In the genomic region with DNA sequence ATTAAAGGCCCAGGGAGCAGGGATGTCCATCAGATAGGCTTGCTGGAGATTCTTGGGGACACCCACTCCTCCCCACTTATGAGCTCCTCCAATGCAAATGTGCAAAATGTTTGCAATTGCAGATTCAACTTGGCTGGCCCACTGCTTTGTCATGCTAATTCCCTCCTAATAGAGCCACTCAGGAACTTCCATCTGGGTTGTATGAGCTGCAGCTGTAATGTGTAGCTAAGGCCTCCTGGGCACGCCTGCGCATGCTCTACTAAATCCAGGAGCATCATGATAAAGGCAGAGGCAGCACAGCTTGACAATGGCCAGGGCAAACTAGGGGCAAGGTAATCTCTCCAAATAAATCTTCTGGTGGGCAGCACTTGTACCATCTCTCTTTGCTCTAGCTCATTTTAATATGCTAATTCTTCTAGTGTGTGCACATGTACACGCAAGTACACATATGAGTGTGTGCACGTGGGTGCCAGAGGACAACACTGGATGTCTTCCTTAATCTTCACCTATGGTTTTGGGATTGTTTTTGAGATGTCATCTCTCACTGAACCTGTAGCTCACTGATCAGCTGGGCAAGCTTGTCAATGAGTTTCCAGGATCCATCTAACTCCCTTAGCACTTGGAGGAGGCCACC, we compare ENCODE assay signal across 12 mouse cellular contexts.
DNase-seq lines count a peak whose midpoint lies in the region; ATAC-seq and TF ChIP-seq lines count a peak whose summit lies in the region.
"Had no signal": no experiment of that assay in that cellular context is flagged by ENCODE, and none has a peak within 500 bp of the region (broad histone marks: within the 10 kb centered on the region; RNA-seq: fewer than 3 reads in every experiment).

No protein-coding gene starts in this region.

- H3K4me3 ChIP-seq in heart, postnatal 0 days (ENCODE audit: low read depth, low read length): no peak overlapping the region
- H3K4me3 ChIP-seq in heart, embryonic 12.5 days: no peak overlapping the region
- H3K4me3 ChIP-seq in brown adipose tissue, adult 24 weeks (ENCODE audit: insufficient read depth, low read depth, low read length): no peak overlapping the region
- H3K4me3 ChIP-seq in hindbrain, embryonic 10.5 days: no peak overlapping the region
- no peak overlapping the region for H3K4me3 ChIP-seq in midbrain, embryonic 14.5 days (replicated peaks; ENCODE audit: low read depth, low read length)
- H3K4me3 ChIP-seq: liver, embryonic 12.5 days had no signal

- 0 out of 2 replicates have a peak overlapping the region, but pooled peaks have one; percentile 2 for H3K27ac ChIP-seq in heart, postnatal 0 days (ENCODE audit: low read depth)
- H3K27ac ChIP-seq in heart, embryonic 12.5 days (ENCODE audit: poor library complexity, severe bottlenecking): no peak overlapping the region
- H3K27ac ChIP-seq in brown adipose tissue, adult 24 weeks (replicated peaks; ENCODE audit: low read depth, low read length): peak overlapping the region; percentile 71; the same call in 1 of the 2 replicates
- peak overlapping the region; percentile 69 for H3K27ac ChIP-seq in hindbrain, embryonic 10.5 days
- H3K27ac ChIP-seq in midbrain, embryonic 14.5 days (replicated peaks; ENCODE audit: low read depth, low read length): peak overlapping the region; percentile 37; the same call in 1 of the 2 replicates
- H3K27ac ChIP-seq: liver, embryonic 12.5 days; macrophage; stomach, postnatal 0 days had no signal

- H3K9ac ChIP-seq in heart, postnatal 0 days (replicated peaks; ENCODE audit: low read depth, low read length): no peak overlapping the region
- H3K9ac ChIP-seq in heart, embryonic 12.5 days: no peak overlapping the region
- no peak overlapping the region for H3K9ac ChIP-seq in midbrain, embryonic 14.5 days (replicated peaks; ENCODE audit: low read length)
- H3K9ac ChIP-seq: liver, embryonic 12.5 days had no signal

- TF ChIP-seq EP300 in heart, postnatal 0 days (IDR thresholded peaks at IDR 0.05; ENCODE audit: low read depth): no peak

- H3K36me3 ChIP-seq in heart, postnatal 0 days (replicated peaks; ENCODE audit: control insufficient read depth, insufficient read depth, low read length): no peaks in the 10 kb centered on the region
- no peaks in the 10 kb centered on the region for H3K36me3 ChIP-seq in heart, embryonic 12.5 days
- H3K36me3 ChIP-seq in hindbrain, embryonic 10.5 days: peaks cover 11% of the 10 kb centered on the region; the same call in 1 of the 2 replicates
- no peaks in the 10 kb centered on the region for H3K36me3 ChIP-seq in midbrain, embryonic 14.5 days (ENCODE audit: control insufficient read depth, insufficient read depth, low read length)
- H3K36me3 ChIP-seq: liver, embryonic 12.5 days had no signal

- no peak for DNase-seq in heart, postnatal 0 days (ENCODE audit: low spot score)
- DNase-seq in hindbrain, embryonic 10.5 days (ENCODE audit: low spot score): no peak
- peak; percentile 60 for DNase-seq in midbrain, embryonic 14.5 days
- DNase-seq in layer of hippocampus, postnatal 36 days: no peak
- no peak for DNase-seq in adrenal gland, adult 2 months
- DNase-seq: adrenal gland, adult 8-10 months had no signal

- H3K27me3 ChIP-seq in heart, postnatal 0 days (ENCODE audit: control insufficient read depth, insufficient read depth, low read length): no peaks in the 10 kb centered on the region
- H3K27me3 ChIP-seq in heart, embryonic 12.5 days (replicated peaks): no peaks in the 10 kb centered on the region
- H3K27me3 ChIP-seq in hindbrain, embryonic 10.5 days (ENCODE audit: insufficient read depth, poor library complexity, severe bottlenecking): no peaks in the 10 kb centered on the region
- no peaks in the 10 kb centered on the region for H3K27me3 ChIP-seq in midbrain, embryonic 14.5 days (ENCODE audit: control insufficient read depth, insufficient read depth, low read length)
- H3K27me3 ChIP-seq: liver, embryonic 12.5 days had no signal

- H3K9me3 ChIP-seq in heart, postnatal 0 days (replicated peaks; ENCODE audit: control insufficient read depth, low read length): no peaks in the 10 kb centered on the region
- H3K9me3 ChIP-seq in heart, embryonic 12.5 days (replicated peaks): no peaks in the 10 kb centered on the region
- H3K9me3 ChIP-seq in hindbrain, embryonic 10.5 days: no peaks in the 10 kb centered on the region
- no peaks in the 10 kb centered on the region for H3K9me3 ChIP-seq in midbrain, embryonic 14.5 days (ENCODE audit: control insufficient read depth, low read length)
- H3K9me3 ChIP-seq: liver, embryonic 12.5 days had no signal

- no peak overlapping the region for H3K4me2 ChIP-seq in heart, postnatal 0 days (ENCODE audit: low read depth, low read length)
- no peak overlapping the region for H3K4me2 ChIP-seq in heart, embryonic 12.5 days
- H3K4me2 ChIP-seq in midbrain, embryonic 14.5 days (ENCODE audit: low read length): no peak overlapping the region
- H3K4me2 ChIP-seq: liver, embryonic 12.5 days had no signal

- WGBS in heart, postnatal 0 days: 88% methylated on average over 4 of the region's 4 CpGs
- WGBS in heart, embryonic 12.5 days: 83% methylated on average over 4 of the region's 4 CpGs
- WGBS in hindbrain, embryonic 10.5 days: 81% methylated on average over 4 of the region's 4 CpGs
- 50% methylated on average over 4 of the region's 4 CpGs for whole genome bisulfite sequencing in midbrain, embryonic 14.5 days

- no peak for TF ChIP-seq CTCF in heart, postnatal 0 days (IDR thresholded peaks at IDR 0.05; ENCODE audit: low read depth)

- ATAC-seq in heart, postnatal 0 days (ENCODE audit: insufficient read depth, low read depth): no peak
- no peak for ATAC-seq in heart, embryonic 12.5 days (ENCODE audit: insufficient number of reproducible peaks, low FRiP score)
- peak; percentile 72 for ATAC-seq in midbrain, embryonic 14.5 days (ENCODE audit: low FRiP score, low TSS enrichment)
- no peak for ATAC-seq in inflammation-experienced regulatory T-cells, adult 6 months
- ATAC-seq: liver, embryonic 12.5 days had no signal

- H3K4me1 ChIP-seq in heart, postnatal 0 days (ENCODE audit: control insufficient read depth, insufficient read depth): no peaks in the 10 kb centered on the region
- peaks cover 10% of the 10 kb centered on the region for H3K4me1 ChIP-seq in heart, embryonic 12.5 days (replicated peaks)
- peaks cover 5% of the 10 kb centered on the region; the same call in 1 of the 2 replicates for H3K4me1 ChIP-seq in brown adipose tissue, adult 24 weeks (ENCODE audit: control insufficient read depth, insufficient read depth, insufficient read length, low read length)
- peaks cover 24% of the 10 kb centered on the region for H3K4me1 ChIP-seq in hindbrain, embryonic 10.5 days (replicated peaks)
- H3K4me1 ChIP-seq in midbrain, embryonic 14.5 days (ENCODE audit: control insufficient read depth, insufficient read depth, low read length): peaks cover 12% of the 10 kb centered on the region
- H3K4me1 ChIP-seq: liver, embryonic 12.5 days had no signal
